Mouse (Mus musculus) CH12.LX (cell line): ENCODE measurements around the gene Hcrtr2. TPM values are rescaled to one million over a fixed set of nuclear protein-coding genes. Genes with fewer than 3 reads are reported as not detected.

Experiments used
- DNase-seq: peaks from one replicate; pipeline ENCODE4 v3.0.0-alpha.2; 2013; ENCODE audit errors: extremely low read depth
- H3K27ac ChIP-seq: 2 replicates; pipeline ENCODE4 v1.5.1; 2012; ENCODE audit warnings: low read depth, mild to moderate bottlenecking, control low read depth, moderate library complexity; ENCODE audit not compliant: insufficient read depth
- H3K27me3 ChIP-seq: replicated peaks from 2 replicates; pipeline ENCODE3; 2012; ENCODE audit warnings: inconsistent platforms
- H3K36me3 ChIP-seq, 2 experiments: replicated peaks in 1 of 2; 2 replicates each; pipeline versions ENCODE3 to v1.6.1; 2012; ENCODE audit warnings: inconsistent platforms in 1 of 2, low read length in 1 of 2, mild to moderate bottlenecking in 1 of 2, mixed read lengths in 1 of 2, moderate library complexity in 1 of 2; ENCODE audit not compliant: control insufficient read depth in 1 of 2, insufficient read depth in 1 of 2
- H3K4me1 ChIP-seq, 2 experiments: 2 replicates each; pipeline ENCODE4 v1.6.1; 2012; ENCODE audit warnings: inconsistent platforms in 1 of 2, moderate library complexity in 1 of 2; ENCODE audit not compliant: insufficient read depth in 2 of 2, control insufficient read depth in 1 of 2
- H3K4me2 ChIP-seq: 2 replicates; pipeline ENCODE4 v1.6.1; 2012; ENCODE audit warnings: low read depth, mild to moderate bottlenecking, control low read depth; ENCODE audit not compliant: poor library complexity, insufficient read depth, severe bottlenecking
- H3K4me3 ChIP-seq, 3 experiments: fragments of 150-350 bp in 1 of 3; sonication (generic) in 1 of 3; replicated peaks in 1 of 3; 2 replicates each; pipeline versions ENCODE3 to v1.5.1; 2011 to 2012; ENCODE audit warnings: low read depth in 2 of 3, low read length in 2 of 3, mild to moderate bottlenecking in 2 of 3, moderate library complexity in 2 of 3, control low read depth in 1 of 3, improper control_type of control experiment in 1 of 3, inconsistent platforms in 1 of 3, mixed read lengths in 1 of 3; ENCODE audit not compliant: poor library complexity in 1 of 3
- H3K79me2 ChIP-seq: replicated peaks from 2 replicates; pipeline ENCODE4 v1.6.1; 2012; ENCODE audit warnings: mild to moderate bottlenecking, moderate library complexity; ENCODE audit not compliant: control insufficient read depth, poor library complexity, insufficient read depth, severe bottlenecking; ENCODE audit errors: extremely low read depth
- H3K9ac ChIP-seq: 2 replicates; pipeline ENCODE4 v1.6.1; 2012; ENCODE audit warnings: low read depth, mild to moderate bottlenecking, control low read depth, moderate library complexity; ENCODE audit not compliant: insufficient read depth
- H3K9me3 ChIP-seq: replicated peaks from 2 replicates; pipeline ENCODE3; 2012; ENCODE audit warnings: low read length, inconsistent platforms, mixed read lengths
- CHD2 ChIP-seq: IDR thresholded peaks from 2 replicates; pipeline ENCODE4 v1.6.1; 2011; ENCODE audit warnings: low read length, improper control_type of control experiment
- CTCF ChIP-seq, 2 experiments: IDR thresholded peaks in 1 of 2; conservative IDR thresholded peaks in 1 of 2; 2 replicates each; pipeline ENCODE4 v1.5.1; 2011 to 2012; ENCODE audit warnings: low read depth in 2 of 2, low read length in 2 of 2, improper control_type of control experiment in 1 of 2, inconsistent platforms in 1 of 2, mild to moderate bottlenecking in 1 of 2, moderate library complexity in 1 of 2
- E2F4 ChIP-seq: IDR thresholded peaks from 2 replicates; pipeline ENCODE4 v1.6.1; 2011; ENCODE audit warnings: low read depth, low read length, improper control_type of control experiment; ENCODE audit not compliant: insufficient replicate concordance
- EP300 ChIP-seq: IDR thresholded peaks from 2 replicates; pipeline ENCODE4 v1.6.1; 2011; ENCODE audit warnings: low read length, improper control_type of control experiment
- HCFC1 ChIP-seq: IDR thresholded peaks from 2 replicates; pipeline ENCODE4 v1.6.1; 2012; ENCODE audit warnings: low read depth, mild to moderate bottlenecking, inconsistent platforms, low read length, improper control_type of control experiment
- JUND ChIP-seq: conservative IDR thresholded peaks from 2 replicates; pipeline ENCODE4 v1.6.1; 2011; ENCODE audit warnings: low read depth, low read length, improper control_type of control experiment
- KAT2A ChIP-seq: IDR thresholded peaks from 2 replicates; pipeline ENCODE4 v1.6.1; 2012; ENCODE audit warnings: low read length, improper control_type of control experiment, inconsistent platforms; ENCODE audit not compliant: insufficient replicate concordance
- MAFK ChIP-seq: IDR thresholded peaks from 2 replicates; pipeline ENCODE4 v1.6.1; 2011; ENCODE audit warnings: low read length, improper control_type of control experiment; ENCODE audit not compliant: insufficient replicate concordance
- MAZ ChIP-seq: IDR thresholded peaks from 2 replicates; pipeline ENCODE4 v1.6.1; 2012; ENCODE audit warnings: low read depth, mild to moderate bottlenecking, inconsistent platforms, low read length, improper control_type of control experiment, moderate library complexity
- MEF2A ChIP-seq: IDR thresholded peaks from 2 replicates; pipeline ENCODE4 v1.6.1; 2014; ENCODE audit warnings: low read depth, mild to moderate bottlenecking, inconsistent platforms, low read length, improper control_type of control experiment, borderline replicate concordance
- NRF1 ChIP-seq: IDR thresholded peaks from 2 replicates; pipeline ENCODE4 v1.6.1; 2014; ENCODE audit warnings: low read depth, mild to moderate bottlenecking, inconsistent platforms, low read length, improper control_type of control experiment, moderate library complexity
- POLR2A ChIP-seq: IDR thresholded peaks from 2 replicates; pipeline ENCODE4 v1.6.1; 2011; ENCODE audit warnings: low read depth, mild to moderate bottlenecking, improper control_type of control experiment, low read length
- POLR2AphosphoS2 ChIP-seq: IDR thresholded peaks from 2 replicates; pipeline ENCODE4 v1.6.1; 2011; ENCODE audit warnings: low read depth, low read length, improper control_type of control experiment
- SMC3 ChIP-seq: IDR thresholded peaks from 2 replicates; pipeline ENCODE4 v1.6.1; 2011; ENCODE audit warnings: low read depth, low read length, improper control_type of control experiment
- TBP ChIP-seq: conservative IDR thresholded peaks from 2 replicates; pipeline ENCODE4 v1.6.1; 2011; ENCODE audit warnings: low read depth, low read length, improper control_type of control experiment
- USF1 ChIP-seq: IDR thresholded peaks from 2 replicates; pipeline ENCODE4 v1.6.1; 2014; ENCODE audit warnings: low read depth, mild to moderate bottlenecking, inconsistent platforms, low read length, improper control_type of control experiment
- USF2 ChIP-seq: conservative IDR thresholded peaks from 2 replicates; pipeline ENCODE4 v1.6.1; 2011; ENCODE audit warnings: low read depth, low read length, improper control_type of control experiment
- ZKSCAN1 ChIP-seq: IDR thresholded peaks from 2 replicates; pipeline ENCODE4 v1.6.1; 2012; ENCODE audit warnings: low read depth, inconsistent platforms, low read length, improper control_type of control experiment, borderline replicate concordance
- dilution Hi-C: fragments of 300-500 bp; cut with MboI; formaldehyde crosslinking; loops from 2 replicates; pipeline ENCODE4 v1.14.3; 2020; ENCODE audit warnings: low sequenced_read_pairs; ENCODE audit not compliant: extremely low pct_unique_long_range_greater_than_20kb, extremely low pct_ligation_motif_present
- in situ Hi-C: fragments of 300-500 bp; cut with MboI; formaldehyde crosslinking; loops from 3 replicates; pipeline ENCODE4 v1.14.3; 2019; ENCODE audit warnings: low sequenced_read_pairs, low pct_ligation_motif_present, low pct_unique_long_range_greater_than_20kb, mixed read lengths
- polyA plus RNA-seq: library from polyadenylated mRNA; unstranded; fragments of >175 nt; gene quantifications from 2 replicates; pipeline ENCODE4 v1.2.1, GENCODE M21; 2012; ENCODE audit warnings: low read depth; ENCODE audit not compliant: insufficient read length
- total RNA-seq, 2 experiments: library from RNA; depleted of rRNA; stranded (reverse); fragments of 300-350 nt in 1 of 2; fragments of >200 nt in 1 of 2; gene quantifications; 2 replicates each; pipeline ENCODE4 v1.2.3; 2012 to 2014

Hcrtr2 gene
- total and polyA plus RNA-seq, 3 experiments: not detected

DNA sequence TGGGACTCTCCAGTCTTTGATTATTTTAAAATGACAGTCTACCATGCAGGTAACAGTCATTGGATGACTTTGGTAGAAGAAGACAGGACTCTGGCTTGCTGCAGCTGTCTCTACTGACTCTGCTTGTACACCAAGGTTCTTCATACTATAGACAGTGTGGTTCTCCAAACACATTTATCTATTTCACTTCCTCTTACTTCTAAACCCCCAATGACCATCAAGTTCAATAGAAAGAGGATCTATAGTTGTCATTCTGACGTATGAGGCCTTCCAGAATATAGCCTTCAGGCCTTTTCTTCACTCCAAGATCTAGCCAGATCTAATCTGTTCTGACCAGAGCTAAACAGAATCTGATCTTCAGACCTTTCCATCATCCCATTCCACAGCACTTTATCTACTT lies 23.6 kb upstream of the Hcrtr2 start:
- Histone ChIP-seq H3K9ac (no peak overlapping the region), H3K27me3 (no peaks in the 10 kb centered on the region), H3K27ac (no peak overlapping the region), H3K79me2 (no peaks in the 10 kb centered on the region), H3K4me1 (peaks cover 0 to 5% of the 10 kb centered on the region in 2 experiments; a peak in 1 of 4 replicates), H3K9me3 (no peaks in the 10 kb centered on the region), H3K36me3 (no peaks in the 10 kb centered on the region), H3K4me2 (no peak overlapping the region), H3K4me3 (no peak overlapping the region)
- no peak for TF ChIP-seq NRF1
- no peak for TF ChIP-seq POLR2AphosphoS2
- TF ChIP-seq USF2: no peak
- TF ChIP-seq MEF2A: no peak
- TF ChIP-seq CTCF (conservative IDR thresholded peaks at IDR 0.05 in 1 of 2, IDR thresholded peaks at IDR 0.05 in 1 of 2; ENCODE audit: low read depth in 2 of 2, low read length in 2 of 2): no peak
- TF ChIP-seq CHD2: no peak
- no peak for TF ChIP-seq USF1
- no peak for TF ChIP-seq KAT2A
- dilution Hi-C loops: no loop called here
- DNase-seq: peak; percentile 12
- in situ Hi-C loops: no loop called here

GRCm38 (mm10) chr9:76331081-76331480 lies 7.4 kb upstream of the Hcrtr2 start:
- Histone ChIP-seq H3K4me1 (no peaks in the 10 kb centered on the region), H3K36me3 (no peaks in the 10 kb centered on the region), H3K27me3 (no peaks in the 10 kb centered on the region), H3K4me3 (no peak overlapping the region), H3K27ac (no peak overlapping the region), H3K4me2 (no peak overlapping the region), H3K9me3 (no peaks in the 10 kb centered on the region), H3K79me2 (no peaks in the 10 kb centered on the region), H3K9ac (no peak overlapping the region)
- no peak for DNase-seq
- dilution Hi-C loops (no loop called here), in situ Hi-C loops (no loop called here)
- TF ChIP-seq POLR2A (no peak), EP300 (no peak), CHD2 (no peak), E2F4 (no peak), HCFC1 (no peak), JUND (no peak), SMC3 (no peak)

- H3K4me2 ChIP-seq: no peak overlapping the region
- no peak for DNase-seq
- in situ Hi-C loops: no loop called here
- dilution Hi-C loops: no loop called here
- H3K27ac ChIP-seq: no peak overlapping the region
- H3K36me3 ChIP-seq: no peaks in the 10 kb centered on the region
- no peaks in the 10 kb centered on the region for H3K9me3 ChIP-seq
- H3K27me3 ChIP-seq: no peaks in the 10 kb centered on the region
- H3K4me3 ChIP-seq: no peak overlapping the region
- no peaks in the 10 kb centered on the region for H3K79me2 ChIP-seq
- peaks cover 5 to 17% of the 10 kb centered on the region in 2 experiments for H3K4me1 ChIP-seq
- H3K9ac ChIP-seq: no peak overlapping the region
- TF ChIP-seq MAFK (no peak), TBP (no peak), MAZ (no peak), E2F4 (no peak), ZKSCAN1 (no peak)
Observed at GRCm38 (mm10) chr9:76323186-76323701, 412 bp downstream of the Hcrtr2 start.
